Mouse (Mus musculus): ENCODE measurements around the gene Gm49776. TPM values are rescaled to one million over a fixed set of nuclear protein-coding genes. Genes with fewer than 3 reads are reported as not detected.
A peak's percentile ranks its signal among the peaks of the same experiment; 100 is the strongest.
"Not testable (repeated sequence)": the region's sequence is repeated elsewhere in the genome, so short reads cannot be mapped to it uniquely, and the experiment has no call there.

Gene Gm49776
- 1.3 and 1.7 TPM in 2 replicates for polyA plus RNA-seq (2014; fragmentation: Nextera tagmentation; extraction: Ambion mirVana)

GRCm38 (mm10) chr16:18258221-18258620 lies at the start of gene Gm49776:
Gm49776 (minus strand) TSS chr16:18258321.
- WGBS, result 87% methylated on average over 2 of the region's 2 CpGs
- H3K36me3 ChIP-seq (ENCODE audit: control insufficient read depth, insufficient read depth, low read length), result peaks cover 50% of the 10 kb centered on the region
- ATAC-seq (ENCODE audit: insufficient number of reproducible peaks, low FRiP score, low TSS enrichment, low read depth), result no peak
- no peaks in the 10 kb centered on the region for H3K9me3 ChIP-seq (ENCODE audit: control insufficient read depth, low read length)
- DNase-seq (ENCODE audit: low spot score), result no peak
- H3K4me3 ChIP-seq (ENCODE audit: low read depth, low read length), result no peak within 1 kb of the TSS
- H3K4me1 ChIP-seq (ENCODE audit: control insufficient read depth, insufficient read depth, low read length), result no peaks in the 10 kb centered on the region
- H3K27me3 ChIP-seq (ENCODE audit: control insufficient read depth, insufficient read depth, low read length), result no peaks in the 10 kb centered on the region
- H3K9ac ChIP-seq (ENCODE audit: low read length), result no peak within 1 kb of the TSS
- H3K4me2 ChIP-seq (ENCODE audit: low read depth, severe bottlenecking), result no peak within 1 kb of the TSS
- H3K27ac ChIP-seq (replicated peaks; ENCODE audit: low read depth, low read length), result no peak within 1 kb of the TSS

- H3K36me3 ChIP-seq (ENCODE audit: control insufficient read depth, insufficient read depth, low read length); DNase-seq (ENCODE audit: low spot score); H3K9me3 ChIP-seq (ENCODE audit: control insufficient read depth, low read length); H3K27ac ChIP-seq (replicated peaks; ENCODE audit: low read depth, low read length); H3K27me3 ChIP-seq (ENCODE audit: control insufficient read depth, insufficient read depth, low read length): not testable (repeated sequence)
- peaks cover 11% of the 10 kb centered on the region for H3K4me1 ChIP-seq (ENCODE audit: control insufficient read depth, insufficient read depth, low read length)
- H3K4me3 ChIP-seq (ENCODE audit: low read depth, low read length), result peak overlapping the region; percentile 72
- peak overlapping the region; percentile 33; the same call in 1 of the 2 replicates for H3K4me2 ChIP-seq (ENCODE audit: low read depth, severe bottlenecking)
- WGBS, result 6% methylated on average over 9 of the region's 10 CpGs
- ATAC-seq (ENCODE audit: insufficient number of reproducible peaks, low FRiP score, low TSS enrichment, low read depth), result peak; percentile 15; the same call in 1 of the 2 replicates
- H3K9ac ChIP-seq (ENCODE audit: low read length), result peak overlapping the region; percentile 52
Measured at GRCm38 (mm10) chr16:18289614-18290013, 31.5 kb upstream of the Gm49776 start.

DNA sequence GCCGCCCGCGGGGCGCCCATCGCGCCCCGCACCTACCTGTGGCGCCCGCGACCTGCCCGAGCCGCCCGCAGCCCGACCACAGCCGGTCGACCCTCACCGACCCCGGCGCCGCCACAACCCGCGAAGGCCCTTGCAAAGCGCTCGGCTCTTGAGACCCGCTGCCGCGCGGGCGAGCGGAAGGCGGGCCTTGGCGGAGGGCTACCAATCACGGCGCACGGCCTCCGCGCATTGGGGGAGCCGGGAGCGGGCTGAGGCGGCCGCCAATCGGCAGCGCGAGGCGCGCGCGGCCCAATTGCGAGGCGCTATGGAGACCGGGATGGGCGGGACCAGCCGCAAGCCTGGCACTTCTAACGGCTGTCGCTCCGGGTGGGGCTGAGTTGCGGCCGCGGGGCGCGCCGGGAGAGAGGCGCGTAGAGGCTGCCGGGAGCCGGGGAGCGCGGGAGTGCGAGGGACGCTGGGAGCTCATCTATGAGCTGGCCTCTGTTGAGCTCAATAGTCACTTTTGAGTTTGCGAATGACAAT lies 31.0 kb upstream of the Gm49776 start, which contains the start of gene Dgcr8:
Dgcr8 (minus strand) TSS at position 180 of the 522 bp plus-strand sequence.
- Histone ChIP-seq H3K4me2 (ENCODE audit: low read depth, severe bottlenecking) (peak within 1 kb of the TSS; percentile 88), H3K4me3 (ENCODE audit: low read depth, low read length) (peak within 1 kb of the TSS; percentile 72), H3K9ac (ENCODE audit: low read length) (peak within 1 kb of the TSS; percentile 89), H3K36me3 (ENCODE audit: control insufficient read depth, insufficient read depth, low read length) (peaks cover 4% of the 10 kb centered on the region; the same call in 1 of the 2 replicates), H3K4me1 (ENCODE audit: control insufficient read depth, insufficient read depth, low read length) (peaks cover 11% of the 10 kb centered on the region), H3K9me3 (ENCODE audit: control insufficient read depth, low read length) (no peaks in the 10 kb centered on the region), H3K27ac (replicated peaks; ENCODE audit: low read depth, low read length) (peak within 1 kb of the TSS; percentile 74), H3K27me3 (ENCODE audit: control insufficient read depth, insufficient read depth, low read length) (no peaks in the 10 kb centered on the region)
- ATAC-seq (ENCODE audit: insufficient number of reproducible peaks, low FRiP score, low TSS enrichment, low read depth), result peak; percentile 99
- DNase-seq (ENCODE audit: low spot score), result peak; percentile 98
- WGBS, result under 1% methylated on average over 65 of the region's 71 CpGs

DNA sequence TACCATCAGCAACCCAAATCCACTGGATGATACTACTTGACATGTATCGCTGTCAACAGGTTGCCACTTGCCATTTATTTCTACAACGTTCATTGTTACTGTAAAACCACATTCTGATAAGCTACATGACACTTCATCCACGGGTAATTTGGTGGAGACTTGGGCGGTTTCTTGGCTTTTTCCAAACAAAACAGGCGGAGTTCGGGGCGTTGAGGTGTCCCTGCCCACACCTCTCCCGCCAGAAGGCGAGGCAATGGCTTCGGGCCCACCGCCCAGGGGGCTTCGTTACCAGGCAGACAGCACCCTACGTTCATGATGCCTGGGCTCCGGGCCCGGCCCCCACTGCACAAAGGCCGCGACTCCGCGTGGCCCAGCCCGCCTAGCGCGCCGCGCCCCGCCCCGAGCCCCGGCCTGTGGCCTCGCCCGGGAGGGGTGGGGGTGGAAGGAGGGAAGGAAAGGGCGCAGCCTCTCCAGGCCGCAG lies 30.5 kb upstream of the Gm49776 start:
- H3K36me3 ChIP-seq (ENCODE audit: control insufficient read depth, insufficient read depth, low read length), result peaks cover 8% of the 10 kb centered on the region; the same call in 1 of the 2 replicates
- H3K4me2 ChIP-seq (ENCODE audit: low read depth, severe bottlenecking), result peak overlapping the region; percentile 88
- H3K27ac ChIP-seq (replicated peaks; ENCODE audit: low read depth, low read length), result peak overlapping the region; percentile 74
- DNase-seq (ENCODE audit: low spot score) (no peak), ATAC-seq (ENCODE audit: insufficient number of reproducible peaks, low FRiP score, low TSS enrichment, low read depth) (peak; percentile 85)
- under 1% methylated on average over 29 of the region's 31 CpGs for WGBS
- H3K27me3 ChIP-seq (ENCODE audit: control insufficient read depth, insufficient read depth, low read length), result no peaks in the 10 kb centered on the region
- peak overlapping the region; percentile 89 for H3K9ac ChIP-seq (ENCODE audit: low read length)
- peaks cover 11% of the 10 kb centered on the region for H3K4me1 ChIP-seq (ENCODE audit: control insufficient read depth, insufficient read depth, low read length)
- peak overlapping the region; percentile 72 for H3K4me3 ChIP-seq (ENCODE audit: low read depth, low read length)
- no peaks in the 10 kb centered on the region for H3K9me3 ChIP-seq (ENCODE audit: control insufficient read depth, low read length)

- no peaks in the 10 kb centered on the region for H3K9me3 ChIP-seq (ENCODE audit: control insufficient read depth, low read length)
- no peak for ATAC-seq (ENCODE audit: insufficient number of reproducible peaks, low FRiP score, low TSS enrichment, low read depth)
- peak; percentile 36 for DNase-seq (ENCODE audit: low spot score)
- peak overlapping the region; percentile 89 for H3K9ac ChIP-seq (ENCODE audit: low read length)
- no peaks in the 10 kb centered on the region for H3K27me3 ChIP-seq (ENCODE audit: control insufficient read depth, insufficient read depth, low read length)
- H3K4me2 ChIP-seq (ENCODE audit: low read depth, severe bottlenecking), result peak overlapping the region; percentile 88
- H3K27ac ChIP-seq (replicated peaks; ENCODE audit: low read depth, low read length), result no peak overlapping the region
- peaks cover 11% of the 10 kb centered on the region for H3K4me1 ChIP-seq (ENCODE audit: control insufficient read depth, insufficient read depth, low read length)
- H3K4me3 ChIP-seq (ENCODE audit: low read depth, low read length), result peak overlapping the region; percentile 72
- 2% methylated on average over 4 of the region's 4 CpGs for WGBS
- H3K36me3 ChIP-seq (ENCODE audit: control insufficient read depth, insufficient read depth, low read length), result peaks cover 12% of the 10 kb centered on the region
Measured at GRCm38 (mm10) chr16:18288166-18288565, 30.0 kb upstream of the Gm49776 start.

DNA sequence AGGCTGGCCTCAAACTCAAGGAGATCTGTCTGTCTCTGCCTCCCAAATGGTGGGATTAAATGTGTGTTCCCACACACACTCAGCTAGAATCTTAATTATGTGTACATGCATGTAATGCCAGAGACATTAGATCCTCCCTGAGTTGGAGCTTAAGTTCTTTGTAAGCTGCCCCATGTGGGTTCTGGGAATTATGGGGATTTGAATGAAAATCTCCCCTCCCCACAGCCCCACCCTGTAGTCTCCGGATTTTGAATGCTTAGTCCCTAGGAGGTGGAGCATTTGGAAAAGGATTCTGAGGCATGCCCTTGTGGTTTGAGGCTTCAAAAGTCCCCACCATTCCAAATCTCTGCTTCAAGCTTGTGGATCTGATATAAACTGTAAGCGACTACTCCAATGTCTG lies 17.0 kb upstream of the Gm49776 start:
- Histone ChIP-seq H3K27me3 (ENCODE audit: control insufficient read depth, insufficient read depth, low read length) (no peaks in the 10 kb centered on the region), H3K4me2 (ENCODE audit: low read depth, severe bottlenecking) (no peak overlapping the region), H3K27ac (replicated peaks; ENCODE audit: low read depth, low read length) (no peak overlapping the region), H3K9ac (ENCODE audit: low read length) (no peak overlapping the region), H3K36me3 (ENCODE audit: control insufficient read depth, insufficient read depth, low read length) (peaks cover 41% of the 10 kb centered on the region), H3K9me3 (ENCODE audit: control insufficient read depth, low read length) (no peaks in the 10 kb centered on the region), H3K4me1 (ENCODE audit: control insufficient read depth, insufficient read depth, low read length) (no peaks in the 10 kb centered on the region), H3K4me3 (ENCODE audit: low read depth, low read length) (no peak overlapping the region)
- ATAC-seq (ENCODE audit: insufficient number of reproducible peaks, low FRiP score, low TSS enrichment, low read depth), result no peak
- no peak for DNase-seq (ENCODE audit: low spot score)
- 91% methylated on average over 2 of the region's 2 CpGs for WGBS

DNA sequence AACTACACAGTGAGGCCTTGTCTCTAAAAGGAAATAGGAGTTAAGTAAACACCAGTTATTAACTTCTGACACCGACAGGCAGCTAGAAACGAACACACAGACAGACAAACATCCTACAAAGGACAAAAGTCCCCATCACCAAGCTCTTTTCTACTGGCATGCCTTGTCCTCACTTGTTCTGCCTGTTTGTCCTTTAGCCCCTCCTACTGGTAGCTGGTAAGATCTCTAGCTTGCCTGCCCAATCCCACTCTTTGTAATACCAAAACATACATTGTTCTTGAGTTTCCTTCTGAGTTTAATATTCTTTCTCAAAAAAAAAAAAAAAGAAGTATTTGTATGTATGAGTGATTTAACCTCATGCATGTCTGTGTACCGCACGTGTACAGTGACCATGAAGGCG lies 10.1 kb upstream of the Gm49776 start:
- H3K4me2 ChIP-seq (ENCODE audit: low read depth, severe bottlenecking), result no peak overlapping the region
- DNase-seq (ENCODE audit: low spot score) (no peak), ATAC-seq (ENCODE audit: insufficient number of reproducible peaks, low FRiP score, low TSS enrichment, low read depth) (no peak)
- no peaks in the 10 kb centered on the region for H3K9me3 ChIP-seq (ENCODE audit: control insufficient read depth, low read length)
- 94% methylated on average over 5 of the region's 5 CpGs for WGBS
- no peaks in the 10 kb centered on the region for H3K4me1 ChIP-seq (ENCODE audit: control insufficient read depth, insufficient read depth, low read length)
- H3K4me3 ChIP-seq (ENCODE audit: low read depth, low read length), result no peak overlapping the region
- H3K27me3 ChIP-seq (ENCODE audit: control insufficient read depth, insufficient read depth, low read length), result no peaks in the 10 kb centered on the region
- H3K27ac ChIP-seq (replicated peaks; ENCODE audit: low read depth, low read length), result no peak overlapping the region
- no peak overlapping the region for H3K9ac ChIP-seq (ENCODE audit: low read length)
- peaks cover 41% of the 10 kb centered on the region for H3K36me3 ChIP-seq (ENCODE audit: control insufficient read depth, insufficient read depth, low read length)

GRCm38 (mm10) chr16:18265024-18265423 lies 6.9 kb upstream of the Gm49776 start:
- no peak overlapping the region for H3K27ac ChIP-seq (replicated peaks; ENCODE audit: low read depth, low read length)
- no peak for DNase-seq (ENCODE audit: low spot score)
- peaks cover 42% of the 10 kb centered on the region for H3K36me3 ChIP-seq (ENCODE audit: control insufficient read depth, insufficient read depth, low read length)
- H3K9ac ChIP-seq (ENCODE audit: low read length), result no peak overlapping the region
- H3K9me3 ChIP-seq (ENCODE audit: control insufficient read depth, low read length), result no peaks in the 10 kb centered on the region
- H3K4me2 ChIP-seq (ENCODE audit: low read depth, severe bottlenecking), result no peak overlapping the region
- H3K4me1 ChIP-seq (ENCODE audit: control insufficient read depth, insufficient read depth, low read length), result no peaks in the 10 kb centered on the region
- H3K4me3 ChIP-seq (ENCODE audit: low read depth, low read length), result no peak overlapping the region
- 73% methylated on average over 2 of the region's 2 CpGs for WGBS
- no peaks in the 10 kb centered on the region for H3K27me3 ChIP-seq (ENCODE audit: control insufficient read depth, insufficient read depth, low read length)
- no peak for ATAC-seq (ENCODE audit: insufficient number of reproducible peaks, low FRiP score, low TSS enrichment, low read depth)
